Mouse (Mus musculus): ENCODE results near the gene Anp32e. TPM values are rescaled to one million over a fixed set of nuclear protein-coding genes. Genes with fewer than 3 reads are reported as not detected.
"Not testable (repeated sequence)": the region's sequence is repeated elsewhere in the genome, so short reads cannot be mapped to it uniquely, and the experiment has no call there.

Anp32e gene
- polyA plus RNA-seq, 1 experiment = 235 TPM

DNA sequence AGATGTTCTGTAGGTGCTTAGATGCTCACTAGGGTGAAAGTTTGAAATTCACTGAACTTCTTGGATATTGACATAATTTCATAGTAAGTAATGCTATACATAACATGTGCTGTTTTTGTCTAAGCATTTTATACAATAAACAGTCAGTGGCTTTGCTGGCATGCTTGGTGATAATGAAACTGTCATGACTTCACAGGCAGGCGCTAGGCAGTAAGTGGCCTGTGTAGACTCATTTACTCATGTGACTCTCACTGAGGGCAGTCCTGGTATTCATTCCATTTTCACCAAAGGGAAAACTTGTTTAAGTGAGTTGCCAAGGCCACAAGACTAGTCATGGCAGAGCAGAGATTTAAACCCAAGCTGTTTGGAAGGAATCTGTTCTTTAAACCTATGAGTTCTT, 40.2 kb downstream of the Anp32e start:
- Histone ChIP-seq H3K4me1 (ENCODE audit: control insufficient read depth, insufficient read depth, low read length) (no peaks in the 10 kb centered on the region), H3K27ac (ENCODE audit: insufficient read depth, low read length) (no peak overlapping the region), H3K4me3 (ENCODE audit: insufficient read depth, low read length) (no peak overlapping the region)
- TF ChIP-seq CTCF (IDR thresholded peaks at IDR 0.05; ENCODE audit: borderline replicate concordance, insufficient read depth, low read length) (no peak), POLR2A (IDR thresholded peaks at IDR 0.05; ENCODE audit: low read depth, low read length) (no peak)

DNA sequence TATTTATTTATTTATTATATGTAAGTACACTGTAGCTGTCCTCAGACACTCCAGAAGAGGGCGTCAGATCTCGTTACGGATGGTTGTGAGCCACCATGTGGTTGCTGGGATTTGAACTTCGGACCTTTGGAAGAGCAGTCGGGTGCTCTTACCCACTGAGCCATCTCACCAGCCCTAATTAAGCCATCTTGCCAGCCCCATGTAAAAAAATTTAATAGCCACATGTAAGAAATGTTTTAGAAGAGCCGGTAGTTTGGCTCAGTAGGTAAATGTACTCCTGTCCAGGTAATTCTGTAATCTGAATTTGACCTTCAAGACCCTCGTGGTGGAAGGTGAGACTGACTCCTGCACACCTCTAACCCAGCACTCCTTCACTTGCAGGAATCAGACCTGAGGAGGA, 41.6 kb downstream of the Anp32e start:
- not testable (repeated sequence) for H3K27ac ChIP-seq (ENCODE audit: insufficient read depth, low read length); H3K4me1 ChIP-seq (ENCODE audit: control insufficient read depth, insufficient read depth, low read length); H3K4me3 ChIP-seq (ENCODE audit: insufficient read depth, low read length)

DNA sequence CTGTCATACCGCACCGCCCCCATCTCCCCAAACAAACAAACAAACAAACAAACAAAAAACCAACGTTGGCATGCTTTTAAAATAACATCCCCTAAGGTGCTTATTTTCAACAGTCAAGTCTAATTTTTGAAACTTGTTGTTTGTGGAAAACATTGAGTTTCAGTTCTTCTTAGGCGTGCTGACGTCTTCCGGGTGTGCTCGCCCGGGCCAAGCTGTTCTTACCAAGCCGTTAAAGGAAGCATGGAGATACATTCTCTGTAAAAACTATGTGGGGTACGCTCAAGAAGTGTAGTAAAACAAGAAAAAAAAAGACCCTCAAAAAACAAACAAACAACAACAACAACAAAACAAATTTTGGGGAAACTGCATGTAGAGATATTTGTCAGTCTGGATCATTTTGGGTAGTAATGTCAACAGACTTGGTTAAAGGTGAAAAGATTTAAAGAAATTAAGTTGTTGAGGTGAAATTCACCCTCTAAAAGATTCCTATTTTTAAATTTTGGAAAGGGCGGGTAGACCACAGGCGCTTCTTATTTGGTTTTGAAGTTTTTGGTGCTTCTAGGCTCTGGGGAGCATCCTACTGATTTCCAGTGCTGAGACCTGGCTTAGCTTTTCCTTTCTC, 43.3 kb downstream of the Anp32e start:
- no peak for TF ChIP-seq POLR2A (IDR thresholded peaks at IDR 0.05; ENCODE audit: low read depth, low read length)
- H3K4me1 ChIP-seq (ENCODE audit: control insufficient read depth, insufficient read depth, low read length) = no peaks in the 10 kb centered on the region
- H3K4me3 ChIP-seq (ENCODE audit: insufficient read depth, low read length) = no peak overlapping the region
- no peak overlapping the region for H3K27ac ChIP-seq (ENCODE audit: insufficient read depth, low read length)

DNA sequence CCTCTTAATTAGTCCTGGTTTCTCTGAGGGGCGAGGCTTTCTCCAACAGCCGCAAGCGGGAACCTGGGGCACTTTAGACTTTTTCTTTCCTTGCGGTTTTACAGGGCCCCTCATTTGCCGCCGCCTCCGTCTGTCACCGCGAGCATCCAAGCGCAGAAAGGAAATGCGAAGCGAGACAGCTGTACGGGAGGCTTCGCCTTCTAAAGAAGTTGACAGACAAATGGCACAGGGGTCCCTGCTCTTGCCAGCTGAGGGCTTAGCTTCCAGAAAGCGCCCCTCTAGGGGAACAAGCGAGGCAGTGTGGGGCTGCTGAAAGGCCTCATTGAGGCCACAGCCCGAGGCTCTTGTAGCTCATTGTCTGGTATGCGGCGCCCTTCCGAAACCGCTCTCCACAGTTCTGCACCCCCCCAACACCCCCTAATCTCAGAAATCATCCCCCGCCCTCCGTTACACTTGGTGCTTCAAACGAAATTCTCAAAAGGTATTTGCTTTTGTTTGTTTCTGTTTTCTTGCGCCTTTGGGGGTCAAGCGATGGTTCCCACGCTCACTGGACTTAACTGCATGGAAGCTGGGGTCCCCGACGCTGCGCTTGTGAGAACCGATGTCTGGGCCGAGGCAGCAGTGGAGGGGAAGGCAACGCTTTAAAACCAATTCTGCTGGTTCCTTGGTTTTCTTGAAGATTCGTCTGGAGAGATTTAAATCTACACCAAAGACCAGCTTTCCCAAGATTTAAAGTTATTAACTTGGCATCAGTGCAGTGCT, 44.0 kb downstream of the Anp32e start:
- TF ChIP-seq CTCF (IDR thresholded peaks at IDR 0.05; ENCODE audit: borderline replicate concordance, insufficient read depth, low read length) (no peak), POLR2A (IDR thresholded peaks at IDR 0.05; ENCODE audit: low read depth, low read length) (no peak)
- no peaks in the 10 kb centered on the region for H3K4me1 ChIP-seq (ENCODE audit: control insufficient read depth, insufficient read depth, low read length)
- no peak overlapping the region for H3K27ac ChIP-seq (ENCODE audit: insufficient read depth, low read length)
- H3K4me3 ChIP-seq (ENCODE audit: insufficient read depth, low read length) = no peak overlapping the region

DNA sequence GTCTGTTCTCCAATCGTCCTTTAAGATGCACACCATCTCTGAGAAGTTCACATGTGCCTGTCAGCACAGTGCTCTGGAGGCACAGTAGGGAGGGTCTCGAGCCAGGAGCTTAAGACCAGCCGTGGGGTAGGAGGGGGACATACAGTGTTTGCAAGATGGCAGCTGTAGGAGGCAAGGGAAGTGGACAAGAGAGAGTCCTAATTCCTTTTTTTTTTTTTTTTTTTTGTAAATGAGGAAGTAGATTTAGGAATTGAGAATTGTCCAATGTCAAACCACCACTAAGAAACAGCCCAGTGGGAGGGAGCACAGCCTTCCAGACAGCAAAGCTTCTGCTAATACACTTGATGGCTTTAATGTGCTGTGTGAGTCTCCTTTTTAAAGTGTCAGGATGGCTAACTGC, 48.0 kb downstream of the Anp32e start:
- no peak overlapping the region for H3K27ac ChIP-seq (ENCODE audit: insufficient read depth, low read length)
- H3K4me1 ChIP-seq (ENCODE audit: control insufficient read depth, insufficient read depth, low read length) = peaks cover 9% of the 10 kb centered on the region
- H3K4me3 ChIP-seq (ENCODE audit: insufficient read depth, low read length) = no peak overlapping the region
- TF ChIP-seq POLR2A (IDR thresholded peaks at IDR 0.05; ENCODE audit: low read depth, low read length) = no peak
- TF ChIP-seq CTCF (IDR thresholded peaks at IDR 0.05; ENCODE audit: borderline replicate concordance, insufficient read depth, low read length) = no peak

DNA sequence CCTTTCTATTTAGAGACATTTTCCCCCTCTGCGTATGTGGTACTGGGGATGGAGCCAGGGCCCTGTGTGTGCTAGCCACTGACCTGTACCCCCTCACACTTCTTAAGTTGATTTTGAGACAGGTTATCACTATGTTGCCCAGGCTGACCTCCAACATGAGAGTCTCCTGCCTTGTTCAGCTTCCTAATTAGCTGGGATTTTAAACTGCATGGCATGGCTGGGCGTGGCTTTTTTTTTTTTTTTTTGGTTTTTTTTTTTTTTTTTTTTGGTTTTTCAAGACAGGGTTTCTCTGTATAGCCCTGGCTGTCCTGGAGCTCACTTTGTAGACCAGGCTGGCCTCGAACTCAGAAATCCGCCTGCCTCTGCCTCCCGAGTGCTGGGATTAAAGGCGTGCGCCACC, 48.5 kb downstream of the Anp32e start:
- H3K4me3 ChIP-seq (ENCODE audit: insufficient read depth, low read length); H3K4me1 ChIP-seq (ENCODE audit: control insufficient read depth, insufficient read depth, low read length); H3K27ac ChIP-seq (ENCODE audit: insufficient read depth, low read length): not testable (repeated sequence)

DNA sequence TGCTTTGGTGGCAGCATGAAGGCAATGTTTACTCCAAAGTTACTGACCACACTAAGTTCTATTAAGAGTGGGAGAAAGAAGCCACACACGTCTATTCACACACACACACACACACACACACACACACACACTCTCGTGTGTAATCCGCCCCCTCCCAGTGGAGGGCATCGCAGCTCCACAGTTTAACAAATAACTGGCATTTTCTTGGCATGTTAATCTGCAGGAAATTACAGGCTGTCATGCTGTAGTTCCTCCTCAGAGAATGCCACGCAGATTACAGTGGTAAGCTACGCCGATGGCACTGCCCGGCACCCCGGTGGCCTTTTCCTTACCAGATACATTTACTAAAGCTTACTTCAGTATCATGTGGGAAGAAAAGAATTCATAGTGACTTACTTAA, 49.2 kb downstream of the Anp32e start:
- TF ChIP-seq CTCF (IDR thresholded peaks at IDR 0.05; ENCODE audit: borderline replicate concordance, insufficient read depth, low read length) (no peak), POLR2A (IDR thresholded peaks at IDR 0.05; ENCODE audit: low read depth, low read length) (no peak)
- Histone ChIP-seq H3K4me1 (ENCODE audit: control insufficient read depth, insufficient read depth, low read length) (peaks cover 9% of the 10 kb centered on the region), H3K4me3 (ENCODE audit: insufficient read depth, low read length) (no peak overlapping the region), H3K27ac (ENCODE audit: insufficient read depth, low read length) (no peak overlapping the region)

DNA sequence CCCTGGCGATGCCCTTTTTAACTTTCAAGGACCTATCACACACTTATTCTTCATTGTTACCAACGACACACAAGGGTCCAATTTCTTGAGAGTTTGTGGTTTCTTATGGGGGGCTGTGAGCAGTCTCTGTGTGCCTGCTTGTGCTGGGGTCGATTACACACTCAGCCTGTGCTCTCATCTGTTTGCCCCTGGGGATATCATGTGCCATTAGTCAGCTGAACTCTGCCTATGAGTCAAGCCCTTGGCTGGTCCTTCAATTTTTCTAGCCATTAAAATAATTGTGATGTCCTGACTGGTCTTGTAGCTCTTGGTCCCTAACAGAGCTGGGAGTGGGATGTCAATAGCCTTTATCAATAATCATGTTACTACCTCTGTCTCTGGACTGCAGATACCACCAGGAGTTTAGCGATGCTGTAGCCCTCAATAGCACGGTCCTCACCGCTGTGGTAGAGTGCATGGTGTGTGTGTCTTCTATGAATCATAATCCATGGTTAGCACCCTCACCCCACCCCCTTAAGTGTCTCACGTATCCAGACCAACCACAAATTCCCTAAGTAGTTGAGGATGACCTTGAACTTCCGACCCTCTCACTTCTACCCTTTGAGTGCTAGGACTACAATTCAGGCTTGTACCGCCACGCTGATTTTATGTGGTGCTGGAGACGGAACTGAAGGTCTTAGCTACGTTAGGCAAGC, 51.4 kb downstream of the Anp32e start:
- H3K4me3 ChIP-seq (ENCODE audit: insufficient read depth, low read length) = no peak overlapping the region
- peak overlapping the region; percentile 59; the same call in 1 of the 2 replicates for H3K27ac ChIP-seq (ENCODE audit: insufficient read depth, low read length)
- H3K4me1 ChIP-seq (ENCODE audit: control insufficient read depth, insufficient read depth, low read length) = peaks cover 12% of the 10 kb centered on the region

DNA sequence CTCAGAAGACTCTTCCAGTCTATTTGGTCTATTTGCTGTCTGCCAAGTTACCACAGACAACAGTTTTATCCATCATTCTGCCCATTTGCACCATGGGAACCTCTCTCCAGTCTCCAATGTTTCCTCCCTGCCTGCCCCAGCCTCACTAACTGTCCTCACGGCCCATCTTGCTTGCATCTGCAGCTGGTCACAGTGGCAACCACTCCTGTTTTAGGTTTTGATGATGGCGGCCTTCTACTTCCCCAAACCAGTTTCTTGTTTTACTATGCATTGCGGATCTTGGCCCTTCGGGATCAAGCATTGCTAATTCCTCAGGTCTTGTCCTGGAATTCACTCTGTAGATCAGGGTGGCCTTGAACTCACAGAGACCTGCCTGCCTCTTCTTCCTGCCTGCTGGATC, 53.1 kb downstream of the Anp32e start:
- H3K4me1 ChIP-seq (ENCODE audit: control insufficient read depth, insufficient read depth, low read length) = peaks cover 20% of the 10 kb centered on the region
- TF ChIP-seq POLR2A (IDR thresholded peaks at IDR 0.05; ENCODE audit: low read depth, low read length) (no peak), CTCF (IDR thresholded peaks at IDR 0.05; ENCODE audit: borderline replicate concordance, insufficient read depth, low read length) (no peak)
- no peak overlapping the region for H3K27ac ChIP-seq (ENCODE audit: insufficient read depth, low read length)
- no peak overlapping the region for H3K4me3 ChIP-seq (ENCODE audit: insufficient read depth, low read length)

More for the DNA sequence above, 51.4 kb downstream of the Anp32e start:
- TF ChIP-seq CTCF (IDR thresholded peaks at IDR 0.05; ENCODE audit: borderline replicate concordance, insufficient read depth, low read length) = no peak
- TF ChIP-seq POLR2A (IDR thresholded peaks at IDR 0.05; ENCODE audit: low read depth, low read length) = no peak

DNA sequence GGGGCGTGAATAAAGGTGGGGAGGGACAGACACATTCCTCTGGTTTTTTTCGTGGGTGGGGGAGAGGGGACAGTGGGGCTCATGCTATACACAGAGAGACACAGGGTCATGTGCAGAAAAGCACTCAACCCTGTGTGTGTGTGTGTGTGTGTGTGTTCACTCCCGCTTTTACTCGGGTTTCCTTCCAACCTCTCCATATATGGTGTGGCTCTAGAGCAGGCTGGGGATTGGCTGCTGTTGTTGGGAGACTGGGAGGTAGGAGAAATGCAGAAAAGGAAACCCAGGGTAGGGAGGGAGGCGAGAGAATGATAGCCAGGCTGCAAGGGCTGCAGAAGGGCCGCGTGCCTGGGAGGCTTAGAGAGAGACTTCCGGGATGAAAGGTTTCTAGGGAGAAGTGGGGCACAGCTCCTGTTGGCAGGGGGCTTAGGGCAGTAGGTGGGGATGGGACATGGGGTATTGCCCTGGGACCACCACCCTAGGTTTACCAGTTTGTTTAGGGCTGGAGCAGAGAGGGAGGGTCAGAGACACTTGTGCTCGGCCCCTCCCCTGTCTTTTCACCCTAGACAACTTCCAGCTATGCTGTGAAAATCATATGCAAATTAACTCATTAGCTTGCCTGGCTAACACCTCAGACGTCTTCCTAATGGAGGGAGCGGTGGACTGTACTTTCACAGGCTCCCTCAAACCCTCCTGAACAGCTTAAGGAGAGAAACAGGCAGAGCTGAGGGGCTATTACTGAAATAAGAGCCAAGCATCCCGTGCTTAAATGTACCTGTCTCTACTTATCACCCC, 56.4 kb downstream of the Anp32e start:
- Histone ChIP-seq H3K4me1 (ENCODE audit: control insufficient read depth, insufficient read depth, low read length) (peaks cover 19% of the 10 kb centered on the region), H3K4me3 (ENCODE audit: insufficient read depth, low read length) (no peak overlapping the region), H3K27ac (ENCODE audit: insufficient read depth, low read length) (peak overlapping the region; percentile 76)
- TF ChIP-seq POLR2A (IDR thresholded peaks at IDR 0.05; ENCODE audit: low read depth, low read length) (peak; percentile 92), CTCF (IDR thresholded peaks at IDR 0.05; ENCODE audit: borderline replicate concordance, insufficient read depth, low read length) (no peak)
